Mouse (Mus musculus) layer of hippocampus, postnatal 10 days (tissue): ENCODE results near the gene Spen. TPM values are rescaled to one million over a fixed set of nuclear protein-coding genes. Genes with fewer than 3 reads are reported as not detected.
A peak's percentile ranks its signal among the peaks of the same experiment; 100 is the strongest.

Experiments
- DNase-seq, 2 experiments: peaks; one replicate each; pipeline ENCODE4 v3.0.0; 2021; ENCODE audit warnings: low spot score in 2 of 2
- total RNA-seq, 2 experiments: library from RNA; stranded (reverse); gene quantifications; 2 replicates each; pipeline ENCODE4 v1.2.3; 2021

Gene Spen
- total RNA-seq, 2 experiments from 2014 or later: 62.9 to 64.5 TPM

DNA sequence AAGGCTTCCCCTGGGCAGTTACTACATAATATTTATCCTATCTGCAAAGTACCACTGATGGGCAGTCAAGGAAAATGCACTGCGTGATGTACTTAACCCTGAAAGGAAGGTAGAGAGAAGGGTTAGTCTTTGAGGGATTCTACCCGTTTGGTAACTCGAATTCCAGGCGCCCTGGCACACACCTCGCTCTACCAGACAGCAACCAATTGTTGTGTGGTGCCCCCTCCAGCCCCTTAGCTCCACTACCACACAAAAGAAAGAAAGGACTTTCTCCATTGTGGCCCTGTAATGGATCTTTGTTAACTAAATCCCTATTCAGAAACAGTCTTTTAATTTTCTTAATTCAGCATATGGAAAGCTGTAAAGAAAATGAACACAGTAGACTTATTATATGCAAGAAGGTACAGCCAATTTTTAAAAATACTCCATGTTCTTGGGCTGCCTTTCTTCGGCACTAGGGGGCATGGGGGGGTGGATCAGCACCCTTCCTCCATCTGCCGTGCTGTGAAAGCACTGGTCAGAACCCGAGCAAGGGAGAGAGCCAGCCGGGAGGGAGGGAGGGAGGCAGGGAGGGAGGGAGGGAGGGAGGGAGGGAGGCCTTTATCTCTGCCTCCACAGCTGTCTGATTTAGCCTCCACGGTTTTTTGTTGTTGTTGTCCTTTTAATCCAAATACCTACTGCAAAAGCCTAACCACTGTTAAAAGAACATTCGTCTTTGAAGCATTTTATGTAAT is 3.3 kb downstream of the Spen start:
- peak in 1 of 2 experiments; percentile 58 for DNase-seq

DNA sequence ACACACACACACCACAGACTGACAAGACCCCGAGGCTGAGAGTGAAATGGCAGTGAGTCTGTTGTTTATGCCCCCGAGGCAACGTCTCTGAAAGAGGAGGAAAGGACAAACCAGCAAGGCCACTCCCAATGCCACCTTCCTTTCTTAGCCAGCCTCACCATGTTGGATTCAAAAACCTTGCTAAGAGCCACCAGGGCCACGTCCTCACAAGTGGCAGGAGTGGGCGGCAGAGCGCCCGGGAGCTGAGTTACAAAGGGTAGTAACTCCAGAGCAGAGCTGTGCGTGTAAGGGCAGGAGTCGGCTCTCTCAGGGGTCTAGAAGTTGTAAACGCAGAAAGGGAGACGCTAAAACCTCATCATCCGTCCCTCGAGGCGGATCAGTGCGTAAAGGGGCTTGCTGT is 7.4 kb downstream of the Spen start:
- no peak for DNase-seq

DNA sequence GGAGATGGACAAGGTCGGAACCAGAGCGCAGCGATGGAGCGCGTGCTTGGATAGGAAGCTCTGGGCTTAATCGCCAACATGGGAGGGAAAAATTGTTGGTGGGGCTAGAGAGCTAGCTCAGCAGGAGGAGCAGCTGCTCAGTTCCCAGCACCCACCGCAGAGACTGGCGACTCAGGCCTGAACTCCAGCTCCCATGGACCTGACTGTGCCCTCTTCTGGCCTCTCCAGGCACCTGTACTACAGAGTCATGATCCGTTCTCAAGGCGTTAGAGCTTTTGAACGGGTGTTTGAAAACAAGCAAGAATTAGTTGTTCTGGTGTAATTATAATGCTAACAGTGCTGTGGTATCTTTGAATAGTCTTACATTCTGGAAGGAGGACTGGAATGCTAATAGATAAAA is 9.5 kb downstream of the Spen start:
- DNase-seq: no peak

DNA sequence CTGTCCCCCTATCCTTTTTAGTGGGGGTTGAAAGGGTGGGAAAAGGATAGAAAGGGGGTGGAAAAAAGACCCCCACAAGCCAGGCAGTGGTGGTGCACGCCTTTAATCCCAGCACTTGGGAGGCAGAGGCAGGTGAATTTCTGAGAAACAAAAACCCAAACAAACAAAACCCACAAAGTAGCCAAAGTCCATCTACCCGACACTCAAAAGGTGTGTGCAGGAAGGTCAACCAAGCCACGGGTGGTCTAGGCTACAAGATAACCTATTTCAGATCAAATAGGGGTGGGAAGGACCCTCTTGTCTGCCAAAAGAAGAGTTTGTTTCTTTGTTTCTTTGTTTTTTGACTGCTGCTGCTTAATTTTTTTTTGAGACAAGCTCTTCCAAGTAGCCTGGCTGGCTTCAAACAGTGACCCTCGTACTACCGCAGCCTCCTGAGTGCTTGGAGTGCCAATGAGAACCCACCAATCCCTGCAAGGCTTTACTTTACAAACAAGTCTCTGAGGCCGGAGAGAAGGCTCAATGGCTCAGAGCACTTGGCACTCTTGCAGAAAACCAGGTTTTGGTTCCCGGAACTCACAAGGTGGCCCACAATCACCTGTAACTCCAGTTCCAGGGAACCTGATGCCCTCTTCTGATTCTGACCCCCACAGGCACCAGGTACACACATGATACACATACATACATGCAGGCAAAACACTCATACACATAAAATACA is 11.3 kb downstream of the Spen start:
- no peak for DNase-seq

DNA sequence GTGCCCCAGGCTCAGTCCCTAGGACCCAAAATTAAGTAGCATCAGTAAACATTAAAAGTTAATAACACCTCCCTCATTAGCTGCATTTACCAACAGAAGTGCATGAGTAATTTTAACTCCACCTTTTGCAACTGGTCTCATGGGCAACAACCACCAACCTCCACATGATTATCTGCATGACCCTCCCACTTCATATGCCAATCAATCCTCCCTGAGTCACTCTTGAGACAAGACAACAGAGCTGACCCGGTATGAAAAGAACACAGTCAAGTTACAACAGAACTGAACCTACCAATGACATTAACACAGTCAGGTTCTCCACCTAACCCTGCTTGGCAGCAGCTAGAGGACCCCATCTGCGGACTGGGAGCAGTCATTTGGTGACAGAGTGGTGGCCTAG is 12.5 kb downstream of the Spen start:
- DNase-seq: no peak

DNA sequence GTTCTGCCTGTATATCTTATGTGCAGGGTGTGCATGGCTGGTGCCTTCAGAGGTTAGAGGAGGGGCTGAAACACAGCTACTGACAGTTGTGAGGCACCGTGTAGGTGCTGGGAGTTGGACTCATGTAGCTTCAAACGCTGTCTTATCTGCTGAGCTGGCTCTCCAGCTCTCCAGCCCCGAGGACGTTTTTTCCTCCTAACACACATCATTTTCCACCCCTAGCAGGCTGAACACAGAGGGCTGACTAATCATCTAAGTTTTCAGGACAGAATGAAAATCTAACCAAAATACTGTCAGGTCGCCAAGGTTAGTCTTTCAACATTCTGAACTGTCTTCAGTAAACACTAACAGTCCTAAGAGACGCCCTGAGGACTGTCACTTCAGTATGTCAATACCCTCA is 13.7 kb downstream of the Spen start:
- no peak for DNase-seq

DNA sequence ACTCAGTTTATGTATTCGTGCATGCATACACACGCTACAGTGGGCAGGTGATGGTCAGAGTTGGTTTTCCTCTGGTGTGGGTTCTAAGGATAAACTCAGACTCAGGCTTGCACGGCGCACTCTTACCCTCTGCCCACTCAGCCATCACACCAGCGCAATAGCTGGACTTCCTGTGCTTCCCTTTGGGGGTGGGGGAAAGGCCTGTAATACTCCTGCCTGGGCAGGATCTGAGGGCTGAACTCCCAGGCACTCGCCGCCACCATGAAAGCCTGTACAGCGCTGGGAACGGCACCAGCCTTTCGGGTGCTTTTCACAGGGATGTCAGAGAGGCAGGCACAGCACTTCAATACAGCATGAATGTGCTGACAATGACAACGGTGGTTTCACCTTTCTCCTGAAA is 15.3 kb downstream of the Spen start:
- DNase-seq: no peak

DNA sequence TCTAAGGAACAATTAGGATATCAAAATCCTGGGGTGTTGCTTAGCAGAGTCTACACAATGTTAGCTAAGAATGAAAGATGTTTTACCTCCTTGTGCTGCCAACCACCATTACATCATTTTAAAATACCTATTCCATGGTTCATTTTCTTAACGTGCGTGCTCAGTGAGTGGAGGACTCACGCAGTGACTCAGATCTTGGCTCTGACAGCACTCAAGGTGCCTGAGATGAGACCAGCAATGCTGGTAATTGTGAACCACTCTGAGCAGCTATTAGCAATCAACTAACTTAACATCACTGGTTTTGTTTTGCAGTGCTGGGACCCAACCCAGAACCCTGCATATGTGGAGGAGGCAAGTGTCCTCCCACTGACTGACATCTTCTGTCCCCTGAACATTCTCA is 20.0 kb downstream of the Spen start:
- no peak for DNase-seq

DNA sequence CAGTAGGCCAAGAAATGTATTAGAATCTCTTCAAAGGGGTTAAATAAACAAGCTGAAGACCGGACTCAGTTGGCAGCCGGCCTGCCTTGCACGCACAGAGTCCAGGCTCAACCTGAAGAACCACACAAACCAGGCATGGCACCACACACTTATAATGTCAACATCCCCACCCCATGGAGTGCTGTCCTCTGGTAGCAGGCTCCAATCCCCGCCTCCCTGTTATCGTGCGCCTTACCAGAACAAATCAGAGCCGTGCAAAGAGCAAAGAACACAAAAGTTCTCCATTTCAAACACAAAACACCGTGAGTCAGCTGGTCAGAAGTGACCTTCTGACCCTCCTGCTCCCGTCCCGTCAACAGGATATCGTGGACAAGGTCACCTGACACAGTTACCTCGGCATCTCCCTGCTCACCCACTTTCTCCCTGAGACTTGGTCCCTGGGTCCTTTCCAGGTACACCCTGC is 24.2 kb downstream of the Spen start:
- no peak for DNase-seq

DNA sequence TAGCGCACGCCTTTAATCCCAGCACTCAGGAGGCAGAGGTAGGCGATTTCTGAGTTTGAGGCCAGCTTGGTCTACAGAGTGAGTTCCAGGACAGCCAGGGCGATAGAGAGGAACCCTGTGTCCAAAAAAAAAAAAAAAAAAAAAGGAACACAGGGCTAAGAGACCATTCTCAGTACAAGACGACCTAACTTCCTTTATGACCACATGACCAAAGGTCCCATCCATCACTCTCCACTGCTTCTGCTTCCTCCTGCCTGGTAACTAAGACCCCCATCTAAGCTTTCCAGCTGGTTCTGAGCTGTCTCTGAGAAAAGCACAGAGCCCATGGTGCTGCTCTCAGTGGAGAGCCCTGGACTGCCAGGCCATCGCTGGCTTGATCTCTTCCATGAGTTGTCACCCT is 26.3 kb downstream of the Spen start:
- no peak for DNase-seq

DNA sequence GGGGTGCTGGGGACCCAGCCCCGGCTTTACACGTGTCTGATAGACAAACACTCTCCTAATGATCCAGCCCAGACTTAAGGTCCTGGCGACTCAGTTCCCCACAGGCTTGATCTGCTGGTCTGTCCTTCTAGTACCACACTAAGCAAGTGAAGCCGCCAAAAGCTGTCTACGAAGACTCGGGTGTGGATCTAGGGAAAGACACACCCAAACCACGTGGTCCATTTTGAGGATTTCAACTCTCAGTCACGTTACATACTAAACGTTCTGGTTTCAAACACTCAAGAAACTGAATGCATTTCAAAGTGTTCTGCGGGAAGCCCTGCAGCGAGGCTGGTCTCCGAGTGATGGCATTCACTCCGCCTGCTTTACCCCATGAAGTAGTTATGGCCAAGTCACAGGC is 27.9 kb downstream of the Spen start:
- DNase-seq: no peak

DNA sequence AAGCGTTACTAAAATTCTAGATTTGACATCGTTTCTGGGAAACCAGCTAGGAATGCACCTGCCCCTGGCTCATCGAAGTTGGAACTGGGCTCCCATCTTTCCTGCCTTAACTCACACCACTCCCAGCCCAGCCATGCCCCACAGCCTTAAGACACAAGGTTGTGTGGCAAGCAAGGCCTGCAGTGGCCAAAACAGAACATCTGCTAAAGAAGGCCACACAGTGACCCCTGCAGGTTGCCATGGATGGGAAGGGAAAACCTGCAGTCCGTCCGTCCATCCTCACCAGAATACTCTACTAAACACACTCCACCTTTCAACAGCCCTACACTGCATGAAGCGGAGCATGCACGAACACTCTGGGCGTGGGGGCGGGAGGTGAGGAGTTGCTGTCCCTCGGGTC is 31.5 kb downstream of the Spen start:
- peak in 1 of 2 experiments; percentile 37 for DNase-seq

DNA sequence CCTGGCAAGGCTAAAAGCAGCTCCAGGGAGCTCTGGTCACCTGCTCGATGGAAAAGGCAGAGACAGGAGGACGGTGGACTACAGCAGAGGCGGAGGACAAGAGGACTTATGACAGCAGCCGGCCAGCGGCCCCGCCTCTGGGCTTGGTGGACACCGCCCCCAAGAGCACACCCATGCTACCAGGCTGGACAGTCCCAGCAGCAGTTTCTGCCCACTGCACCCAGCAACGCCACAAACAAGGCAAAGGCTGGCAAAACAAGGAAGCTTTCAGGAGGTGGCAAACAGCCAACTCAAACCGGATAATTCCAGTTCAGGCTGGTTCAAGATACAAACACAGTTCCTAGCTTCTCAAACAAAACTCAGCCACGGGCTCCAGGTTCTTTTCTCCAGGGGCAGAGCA is 32.0 kb downstream of the Spen start:
- DNase-seq: peak; percentile 78 to 80

DNA sequence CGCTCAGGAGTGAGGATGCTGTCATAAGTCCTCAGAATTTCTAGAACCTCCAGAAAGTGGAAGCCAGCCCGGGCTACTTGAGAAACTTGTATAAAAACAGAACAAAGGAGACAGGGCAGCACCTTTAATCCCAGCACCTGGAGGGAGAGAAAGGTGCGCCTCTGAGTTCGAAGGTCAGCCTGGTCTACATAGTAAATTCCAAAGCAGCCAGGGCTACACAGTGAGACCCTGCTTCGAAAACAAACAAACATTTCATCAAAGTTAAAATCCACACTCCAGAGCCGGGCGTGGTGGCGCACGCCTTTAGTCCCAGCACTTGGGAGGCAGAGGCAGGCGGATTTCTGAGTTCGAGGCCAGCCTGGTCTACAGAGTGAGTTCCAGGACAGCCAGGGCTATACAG is 32.6 kb downstream of the Spen start:
- no peak for DNase-seq

DNA sequence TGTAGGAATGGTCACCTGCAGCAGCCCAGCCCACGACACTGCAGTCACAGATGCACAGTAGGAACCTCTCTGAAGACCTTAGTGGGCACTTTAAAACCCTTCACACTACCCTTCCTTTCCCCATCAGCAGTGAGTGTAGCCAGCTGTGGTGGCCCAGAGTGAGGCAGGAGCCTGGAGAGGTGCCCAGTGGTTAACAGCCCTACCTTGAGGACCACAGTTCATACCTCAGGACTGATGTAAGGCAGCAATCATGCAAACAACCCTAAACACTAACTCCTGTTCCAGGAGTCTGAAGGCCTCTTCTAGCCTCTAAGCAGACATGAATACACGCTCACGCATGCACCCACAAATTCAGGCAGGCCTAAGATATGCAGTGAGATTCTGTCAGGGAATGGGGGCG is 33.9 kb downstream of the Spen start:
- DNase-seq: no peak

DNA sequence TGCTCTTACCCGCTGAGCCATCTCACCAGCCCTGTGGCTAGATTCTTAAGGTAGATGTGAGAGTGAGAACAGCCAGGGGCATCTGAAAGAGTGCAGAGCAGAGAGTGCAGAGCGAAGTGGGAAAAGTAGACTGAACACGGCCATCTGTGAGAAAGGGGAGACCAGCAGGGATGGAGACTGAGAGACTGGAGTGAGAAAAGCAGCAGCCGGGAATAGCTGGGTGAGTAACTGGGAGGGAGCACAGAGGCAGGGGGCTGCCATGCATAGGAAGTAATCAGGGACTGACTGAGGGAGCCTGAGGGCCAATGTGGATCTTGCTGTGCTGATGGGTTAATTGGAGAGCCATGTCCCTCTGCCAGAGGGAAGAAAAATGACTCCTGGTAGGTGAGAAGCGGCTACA is 35.7 kb downstream of the Spen start:
- peak; percentile 28 to 31 for DNase-seq

DNA sequence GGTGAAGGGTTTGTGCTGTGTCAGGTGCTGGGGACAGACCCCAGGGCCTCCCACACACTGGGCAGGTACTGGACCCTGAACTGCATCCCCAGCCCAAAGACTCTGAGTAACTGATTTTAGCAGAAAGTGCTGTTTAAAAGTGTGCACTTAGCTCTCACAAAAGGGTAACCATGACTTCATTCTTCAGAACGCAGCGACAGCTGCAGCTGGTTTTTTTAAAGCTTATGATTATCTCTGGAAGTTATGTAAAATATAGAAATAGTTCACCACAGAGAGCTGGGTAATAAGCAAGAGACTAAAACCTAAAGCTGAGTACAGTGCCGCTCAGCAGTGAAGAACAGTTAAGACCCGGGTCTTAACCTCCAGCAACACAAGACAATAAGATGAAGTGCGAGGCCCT is 37.3 kb downstream of the Spen start:
- DNase-seq: no peak

DNA sequence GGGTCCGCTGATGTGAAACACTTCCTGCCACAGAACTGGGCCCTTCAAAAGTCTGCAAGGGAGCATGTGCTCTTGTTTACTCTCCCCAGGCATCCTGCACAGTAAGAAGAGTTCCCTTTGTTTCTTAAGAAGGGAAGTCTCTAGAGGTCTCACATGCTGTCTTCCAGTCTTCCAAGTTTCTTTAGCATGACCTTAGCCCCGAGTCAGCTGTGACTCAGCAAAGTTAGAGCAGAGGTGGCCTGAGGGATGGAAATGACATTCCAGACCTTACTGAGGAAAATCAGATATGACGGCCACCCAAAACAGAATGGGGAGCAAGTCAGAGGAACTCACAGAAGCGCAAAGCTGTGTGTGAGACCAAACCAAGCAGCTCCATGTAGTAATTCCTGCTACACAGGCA is 37.8 kb downstream of the Spen start:
- DNase-seq: no peak

DNA sequence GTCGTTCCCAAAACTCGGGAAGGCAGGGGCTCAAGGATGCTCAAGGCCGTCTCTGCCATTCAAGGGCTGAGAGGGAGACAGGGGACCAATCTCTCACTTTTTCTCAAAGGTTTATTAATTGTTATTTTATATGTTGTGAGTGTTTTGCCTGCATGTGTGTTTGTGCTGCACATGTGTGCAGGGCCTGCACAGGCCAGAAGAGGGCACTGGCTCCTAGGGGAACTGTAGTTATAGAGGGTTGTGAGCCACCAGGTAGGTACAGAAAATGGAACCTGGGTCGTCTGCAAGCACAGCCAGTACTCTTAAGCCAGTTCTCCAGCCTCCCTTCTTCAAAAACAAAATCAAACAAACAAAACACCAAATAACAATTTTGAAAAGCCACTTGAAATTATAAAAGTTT is 49.7 kb downstream of the Spen start:
- DNase-seq: peak in 1 of 2 experiments; percentile 43

DNA sequence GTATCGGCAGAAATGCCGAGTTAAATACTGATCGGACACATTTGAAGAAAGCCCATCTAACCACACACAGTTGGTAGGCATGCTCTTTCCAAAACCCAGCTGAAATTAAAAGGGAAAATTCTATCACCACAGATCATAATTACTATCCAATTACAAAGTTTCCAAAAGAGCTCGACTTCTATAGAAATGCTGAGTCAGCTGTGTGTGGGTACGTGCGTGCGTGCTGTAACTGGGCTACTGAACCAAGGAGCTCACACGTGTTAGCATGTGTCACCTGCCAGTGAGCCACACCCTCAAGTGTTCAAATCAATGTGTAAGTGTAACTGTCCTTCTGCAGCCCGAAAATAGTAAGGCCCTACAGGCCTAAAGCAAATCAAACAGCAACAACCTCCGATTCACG is 50.8 kb downstream of the Spen start:
- DNase-seq: no peak

DNA sequence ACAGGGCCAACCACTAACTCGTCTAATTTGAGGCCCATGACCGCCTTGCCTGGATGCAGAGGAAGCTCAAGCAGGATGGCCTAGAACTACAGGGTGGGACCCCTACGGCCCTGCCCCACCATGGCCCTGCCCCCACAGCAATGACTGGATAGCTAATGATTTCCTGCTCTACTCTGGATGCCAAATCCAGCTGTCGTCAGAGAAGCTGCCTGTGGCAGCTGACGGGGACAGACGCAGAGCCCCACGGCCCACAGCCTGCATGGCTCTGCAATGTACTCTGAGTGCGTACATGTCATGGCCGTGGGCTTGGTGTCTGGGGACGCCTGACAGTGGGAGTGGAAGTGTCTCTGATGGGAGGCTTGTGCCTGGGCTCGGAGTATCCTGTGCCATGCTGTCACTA is 54.3 kb downstream of the Spen start:
- no peak for DNase-seq

DNA sequence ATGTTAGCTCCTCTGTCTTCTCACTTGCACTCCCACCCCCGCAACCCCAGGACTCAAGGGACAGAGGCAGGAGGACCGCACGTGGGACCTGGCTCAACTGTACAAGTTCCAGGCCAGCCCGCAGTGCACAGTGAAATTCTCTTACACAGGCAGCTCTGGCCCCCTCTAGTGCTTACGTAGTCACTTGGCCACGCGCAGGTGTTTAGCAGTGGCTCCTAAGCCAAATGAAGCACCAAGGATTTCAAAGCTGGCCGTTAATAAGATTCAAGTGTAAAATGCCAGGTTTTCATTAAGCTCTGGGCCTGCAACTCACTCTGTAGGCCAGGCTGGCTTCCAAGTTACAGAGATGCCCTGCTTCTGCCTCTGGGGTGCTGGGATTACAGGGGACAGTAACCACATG is 59.0 kb downstream of the Spen start:
- DNase-seq: peak in 1 of 2 experiments; percentile 16

DNA sequence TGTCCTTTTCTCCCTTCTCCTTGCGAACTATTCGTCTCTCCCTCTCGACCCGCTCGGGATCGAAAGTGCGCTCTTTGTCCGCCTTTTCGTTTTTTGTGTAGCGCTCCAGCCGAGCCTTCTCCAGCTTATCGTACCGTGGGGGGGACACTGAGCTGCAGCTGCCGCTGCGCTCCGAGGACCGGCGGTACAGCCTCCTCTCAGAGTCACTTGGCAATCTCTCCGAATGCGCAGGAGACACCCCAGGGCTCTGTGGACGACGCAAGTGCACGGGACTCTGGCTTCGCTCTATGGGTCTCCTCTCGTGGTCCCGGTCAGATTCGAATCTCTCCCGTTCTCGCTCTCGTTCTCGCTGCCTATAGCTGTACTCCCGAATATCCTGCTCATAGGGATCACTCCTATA is 59.6 kb downstream of the Spen start:
- peak; percentile 25 to 27 for DNase-seq
